Mouse (Mus musculus) hindbrain, postnatal 0 days (tissue): ENCODE data around the gene Adk. TPM values are rescaled to one million over a fixed set of nuclear protein-coding genes. Genes with fewer than 3 reads are reported as not detected.

Experiments
- ATAC-seq: fragments of 200-750 bp; cut with Nextera tagmentation; 2 replicates; pipeline ENCODE4 v1.8.0; 2017; ENCODE audit warnings: mild to moderate bottlenecking, moderate TSS enrichment, moderate library complexity
- DNase-seq: peaks from one replicate; pipeline ENCODE4 v3.0.0-alpha.2; 2015; ENCODE audit warnings: low spot score
- H3K27ac ChIP-seq: fragments of 300-500 bp; sonication (generic); 2 replicates; pipeline ENCODE4 v1.5.1; 2014; ENCODE audit warnings: mild to moderate bottlenecking
- H3K27me3 ChIP-seq: fragments of 300-500 bp; sonication (generic); 2 replicates; pipeline ENCODE4 v1.6.1; 2014; ENCODE audit warnings: low read length, mixed read lengths; ENCODE audit not compliant: insufficient read depth
- H3K36me3 ChIP-seq: fragments of 300-500 bp; sonication (generic); 2 replicates; pipeline ENCODE4 v1.6.1; 2014; ENCODE audit warnings: low read length, mixed read lengths; ENCODE audit not compliant: insufficient read depth
- H3K4me1 ChIP-seq: fragments of 300-500 bp; sonication (generic); 2 replicates; pipeline ENCODE4 v1.6.1; 2014; ENCODE audit warnings: antibody characterized with exemption, low read length, mixed read lengths; ENCODE audit not compliant: insufficient read depth
- H3K4me2 ChIP-seq: fragments of 300-500 bp; sonication (generic); 2 replicates; pipeline ENCODE4 v1.6.1; 2014; ENCODE audit warnings: low read depth, mild to moderate bottlenecking, low read length, moderate library complexity, mixed read lengths
- H3K4me3 ChIP-seq: fragments of 300-500 bp; sonication (generic); 2 replicates; pipeline ENCODE4 v1.5.1; 2014; ENCODE audit warnings: low read length
- H3K9ac ChIP-seq: fragments of 300-500 bp; sonication (generic); replicated peaks from 2 replicates; pipeline ENCODE4 v1.6.1; 2014; ENCODE audit warnings: mild to moderate bottlenecking, low read length, moderate library complexity, mixed read lengths
- H3K9me3 ChIP-seq: fragments of 300-500 bp; sonication (generic); 2 replicates; pipeline ENCODE4 v1.6.1; 2016; ENCODE audit warnings: low read length, mixed read lengths
- CTCF ChIP-seq: IDR thresholded peaks from 2 replicates; pipeline ENCODE4 v1.5.1; 2016; ENCODE audit warnings: antibody characterized with exemption, control low read depth, low read depth
- WGBS: fragments of 180-500 bp; shearing (Covaris S2); extraction: QIAGEN DNeasy Blood & Tissue Kit; methylation state at CpG from one replicate; pipeline ENCODE4 v1.1.7; 2014; 5-methylcytosine and 5-hydroxymethylcytosine counted together
- polyA plus RNA-seq: library from polyadenylated mRNA; unstranded; fragments of >200 nt; fragmentation: Nextera tagmentation; extraction: Ambion mirVana; gene quantifications from 2 replicates; pipeline ENCODE4 v1.2.1, GENCODE M21; 2015
- total RNA-seq: library from RNA; depleted of rRNA; stranded (reverse); fragments of >200 nt; gene quantifications from 2 replicates; pipeline ENCODE4 v1.2.3, GENCODE M21; 2014

Adk gene
- total and polyA plus RNA-seq, 2 experiments from 2014 or later: 27.4 to 63.5 TPM

DNA sequence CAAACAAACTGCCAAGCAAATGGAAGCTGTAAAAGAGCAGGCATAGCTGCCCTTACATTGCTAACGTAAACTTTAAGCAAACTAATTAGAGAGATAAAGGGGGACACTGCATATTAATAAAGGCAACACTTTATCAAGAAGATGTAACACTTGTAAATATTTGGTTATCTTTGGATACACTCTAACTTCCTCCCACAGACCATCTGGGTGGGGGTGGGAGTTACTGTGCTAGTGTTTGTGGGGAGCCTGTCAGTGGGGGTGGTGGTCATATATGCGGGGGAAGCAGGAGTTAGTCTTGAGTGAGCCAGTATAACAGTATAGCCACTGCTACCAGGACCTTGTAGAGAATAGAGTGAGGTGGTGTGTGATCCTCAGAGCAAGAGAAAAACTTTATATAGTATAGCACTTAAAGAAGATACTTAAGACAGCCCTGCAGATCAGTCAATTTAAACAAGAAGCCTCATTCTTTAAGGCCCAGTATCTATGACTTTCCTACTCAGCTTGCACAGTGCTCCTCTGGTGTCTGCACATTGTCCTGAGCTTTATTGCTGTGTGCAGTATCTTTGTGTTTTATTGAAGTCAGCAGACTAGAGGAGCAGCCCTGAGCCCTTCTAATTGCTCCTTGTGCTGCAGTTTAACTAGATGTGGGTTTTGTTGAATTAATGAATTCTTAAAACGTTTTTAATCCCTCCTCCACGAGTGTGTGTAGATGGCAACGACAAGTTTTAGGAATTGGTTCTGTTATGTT, 10.6 kb downstream of the Adk start:
- 84% methylated on average over 5 of the region's 5 CpGs for WGBS
- no peak overlapping the region for H3K27ac ChIP-seq
- no peak for ATAC-seq

DNA sequence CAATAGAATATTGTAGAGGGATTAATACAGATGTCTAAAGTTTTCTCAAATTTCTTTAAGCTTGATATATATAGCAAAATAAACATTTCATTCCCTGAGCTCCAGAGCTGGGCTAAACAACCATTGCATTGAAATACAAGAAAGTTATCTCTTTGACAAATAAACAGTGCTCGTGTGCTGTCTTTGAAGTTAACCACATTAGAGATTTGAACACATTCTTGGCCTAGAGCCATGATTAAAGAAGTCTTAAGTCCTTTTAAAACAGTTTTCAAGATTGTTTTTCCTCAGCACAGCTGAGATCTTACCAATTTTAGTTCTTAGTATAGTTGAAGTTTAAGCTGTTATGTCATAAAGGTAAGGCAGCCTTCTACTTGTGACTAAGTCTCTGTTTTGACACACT, 11.9 kb downstream of the Adk start:
- ATAC-seq (no peak), DNase-seq (no peak)
- Histone ChIP-seq H3K36me3 (no peaks in the 10 kb centered on the region), H3K27ac (no peak overlapping the region), H3K4me2 (no peak overlapping the region), H3K4me1 (no peaks in the 10 kb centered on the region), H3K27me3 (no peaks in the 10 kb centered on the region), H3K9me3 (no peaks in the 10 kb centered on the region), H3K4me3 (no peak overlapping the region), H3K9ac (no peak overlapping the region)
- 47% methylated on average over 1 of the region's 1 CpGs for WGBS
- TF ChIP-seq CTCF: no peak

More for the DNA sequence above, 10.6 kb downstream of the Adk start:
- Histone ChIP-seq H3K4me2 (no peak overlapping the region), H3K9ac (no peak overlapping the region), H3K9me3 (no peaks in the 10 kb centered on the region), H3K27me3 (no peaks in the 10 kb centered on the region), H3K36me3 (no peaks in the 10 kb centered on the region), H3K4me1 (no peaks in the 10 kb centered on the region), H3K4me3 (no peak overlapping the region)
- no peak for TF ChIP-seq CTCF
- no peak for DNase-seq

DNA sequence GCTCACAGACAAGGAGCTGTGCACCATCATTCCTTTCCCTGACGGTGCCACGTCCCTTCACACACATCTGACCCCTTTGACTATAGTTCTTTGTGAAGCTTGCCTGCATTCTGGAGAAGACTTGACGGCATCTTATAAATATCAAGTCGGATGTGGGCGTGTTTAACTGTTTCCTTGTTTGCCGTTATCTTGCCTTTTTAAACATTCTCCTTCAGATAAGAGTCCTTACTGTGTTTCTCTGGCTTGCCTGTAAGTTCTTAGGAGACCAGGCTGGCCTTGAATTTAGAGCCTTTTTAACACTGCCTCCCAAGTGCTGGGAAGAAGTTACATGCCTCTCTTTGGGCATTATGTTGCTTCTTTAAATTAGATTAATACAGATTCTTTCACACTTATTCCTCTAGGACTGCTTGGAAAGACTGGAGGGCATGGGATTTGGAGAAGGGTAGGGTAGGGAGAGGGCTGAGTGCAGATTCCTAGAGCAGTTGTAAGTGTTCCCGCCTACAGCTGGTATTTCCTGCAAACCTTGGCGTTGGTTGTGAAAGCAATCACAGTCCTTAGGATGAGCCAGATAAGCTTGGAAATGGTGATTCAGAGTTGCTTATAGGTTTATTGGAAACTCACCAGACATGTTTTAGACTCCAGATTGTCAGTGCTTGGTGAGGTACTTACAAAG, 13.3 kb downstream of the Adk start:
- Histone ChIP-seq H3K4me3 (no peak overlapping the region), H3K9ac (no peak overlapping the region), H3K9me3 (no peaks in the 10 kb centered on the region), H3K4me2 (no peak overlapping the region), H3K27ac (no peak overlapping the region), H3K36me3 (no peaks in the 10 kb centered on the region), H3K27me3 (no peaks in the 10 kb centered on the region), H3K4me1 (no peaks in the 10 kb centered on the region)
- no peak for TF ChIP-seq CTCF
- 80% methylated on average over 8 of the region's 8 CpGs for WGBS
- ATAC-seq: no peak
- no peak for DNase-seq

DNA sequence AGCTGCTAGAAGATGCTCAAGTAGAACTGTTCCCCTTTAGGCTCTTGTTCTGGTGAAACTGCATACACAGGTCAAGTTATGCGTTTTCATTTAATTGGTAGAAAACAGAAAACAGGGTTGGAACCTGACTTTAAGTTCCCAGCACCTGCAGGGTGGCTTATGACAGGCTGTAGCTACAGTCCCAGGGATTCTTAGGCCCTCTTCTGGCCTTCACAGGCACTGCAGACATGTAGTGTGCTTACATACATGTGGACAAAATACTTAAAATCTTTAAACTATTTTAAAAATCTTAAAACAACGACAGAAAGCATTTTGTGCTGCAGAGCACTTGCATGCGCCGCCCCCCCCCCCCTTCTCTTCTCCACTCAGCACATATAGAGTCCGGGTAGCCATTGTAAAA, 17.2 kb downstream of the Adk start:
- no peak overlapping the region for H3K4me2 ChIP-seq
- WGBS: 91% methylated on average over 5 of the region's 5 CpGs
- no peak overlapping the region for H3K9ac ChIP-seq
- no peaks in the 10 kb centered on the region for H3K36me3 ChIP-seq
- H3K27ac ChIP-seq: no peak overlapping the region
- no peaks in the 10 kb centered on the region for H3K9me3 ChIP-seq
- H3K27me3 ChIP-seq: no peaks in the 10 kb centered on the region
- no peaks in the 10 kb centered on the region for H3K4me1 ChIP-seq
- DNase-seq (no peak), ATAC-seq (no peak)
- no peak overlapping the region for H3K4me3 ChIP-seq
- peak; percentile 33 for TF ChIP-seq CTCF

DNA sequence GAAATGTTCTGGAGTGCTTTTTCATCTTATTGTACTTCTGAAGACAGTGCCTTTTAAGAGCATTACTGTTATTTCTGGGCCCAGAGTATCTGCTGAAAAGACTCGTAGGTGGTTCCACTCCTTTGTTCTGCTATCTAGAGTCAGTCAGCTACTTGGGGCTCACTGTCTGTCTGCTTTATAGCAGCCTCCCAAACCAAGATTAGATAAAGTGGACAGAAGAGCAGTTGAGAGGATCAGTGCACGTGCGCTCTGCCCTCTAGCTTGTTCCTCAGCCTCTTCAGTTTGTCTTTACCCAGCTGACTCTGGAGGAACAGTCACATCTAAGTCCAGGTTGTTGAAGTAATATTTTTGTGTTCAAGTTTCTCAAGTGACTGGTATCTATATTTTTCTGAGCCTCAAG, 21.6 kb downstream of the Adk start:
- TF ChIP-seq CTCF: no peak
- Histone ChIP-seq H3K9ac (no peak overlapping the region), H3K27me3 (no peaks in the 10 kb centered on the region), H3K36me3 (no peaks in the 10 kb centered on the region), H3K4me2 (no peak overlapping the region), H3K4me3 (no peak overlapping the region), H3K27ac (no peak overlapping the region), H3K9me3 (no peaks in the 10 kb centered on the region), H3K4me1 (0 out of 2 replicates have a peak, but pooled peaks cover 3% of the 10 kb centered on the region)
- WGBS: 69% methylated on average over 3 of the region's 3 CpGs
- ATAC-seq: no peak
- DNase-seq: no peak

DNA sequence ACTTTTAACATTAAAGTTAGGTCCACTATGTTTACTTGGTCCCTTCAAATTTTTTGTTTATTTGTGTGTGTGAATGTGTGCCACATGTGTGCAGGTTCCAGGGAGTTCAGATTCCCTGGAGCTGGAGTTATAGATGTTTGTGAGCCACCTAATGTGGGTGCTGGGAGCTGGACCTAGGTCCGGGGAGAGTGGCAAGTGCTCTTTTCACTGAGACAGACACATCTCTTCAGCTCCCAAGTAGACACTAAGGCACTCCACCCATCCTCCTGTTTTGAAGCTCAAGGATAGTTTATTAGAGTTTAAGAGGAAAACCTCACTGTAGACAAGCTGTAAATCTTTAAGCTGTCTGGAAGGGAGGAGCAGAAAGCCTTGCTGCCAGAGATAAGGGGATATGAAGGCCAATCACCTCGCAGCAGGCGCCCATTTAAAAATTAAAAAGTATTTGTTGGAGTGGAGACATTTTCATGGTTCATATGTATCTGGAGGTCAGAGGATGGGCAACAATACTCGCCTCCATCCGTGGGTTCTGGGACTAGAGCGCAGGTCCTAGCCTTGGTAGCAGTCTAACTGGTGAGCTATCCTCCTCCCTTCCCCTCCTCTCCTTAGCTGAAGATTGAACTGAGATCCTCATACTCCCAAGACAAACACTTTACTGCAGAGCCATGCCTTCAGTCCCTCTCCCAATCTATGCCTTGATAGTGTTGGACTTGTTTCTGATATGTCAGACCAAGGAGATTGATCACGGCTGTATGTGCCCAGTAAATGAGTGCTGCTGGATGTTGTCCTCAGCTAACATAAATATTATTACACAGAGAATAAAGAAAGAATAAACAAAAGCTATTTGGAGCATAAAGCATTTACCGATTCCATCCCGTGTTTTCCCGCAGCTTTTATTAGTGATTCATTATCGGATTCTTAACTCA, 22.3 kb downstream of the Adk start:
- Histone ChIP-seq H3K4me2 (peak overlapping the region; percentile 82), H3K9ac (no peak overlapping the region), H3K9me3 (no peaks in the 10 kb centered on the region), H3K4me3 (no peak overlapping the region; the same call in 1 of the 2 replicates), H3K27me3 (no peaks in the 10 kb centered on the region), H3K27ac (no peak overlapping the region), H3K4me1 (0 out of 2 replicates have a peak, but pooled peaks cover 3% of the 10 kb centered on the region), H3K36me3 (no peaks in the 10 kb centered on the region)
- ATAC-seq (no peak), DNase-seq (no peak)
- no peak for TF ChIP-seq CTCF
- 67% methylated on average over 11 of the region's 11 CpGs for WGBS
